Mouse (Mus musculus): ENCODE results near the gene Serpina3f.
"Not testable (repeated sequence)": the region's sequence is repeated elsewhere in the genome, so short reads cannot be mapped to it uniquely, and the experiment has no call there.

Serpina3f gene

DNA sequence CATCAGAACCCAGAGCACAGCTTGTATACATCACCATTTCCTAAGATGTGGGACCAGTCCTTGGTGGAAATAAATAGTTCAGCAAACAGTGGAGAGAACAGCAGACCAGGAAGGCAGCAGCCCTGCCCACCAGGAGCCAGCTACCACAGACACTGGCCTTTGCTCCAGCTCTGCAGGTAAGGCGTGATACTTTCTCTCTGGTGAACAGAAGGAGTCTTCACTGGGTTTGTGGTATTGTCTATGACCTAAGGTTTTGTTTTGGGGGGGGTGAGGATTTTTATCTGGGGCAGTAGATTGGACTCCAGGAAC lies at the start of gene Serpina3f:
Serpina3f (plus strand) TSS at position 100 of the 309 bp plus-strand sequence.
- DNase-seq = no peak

DNA sequence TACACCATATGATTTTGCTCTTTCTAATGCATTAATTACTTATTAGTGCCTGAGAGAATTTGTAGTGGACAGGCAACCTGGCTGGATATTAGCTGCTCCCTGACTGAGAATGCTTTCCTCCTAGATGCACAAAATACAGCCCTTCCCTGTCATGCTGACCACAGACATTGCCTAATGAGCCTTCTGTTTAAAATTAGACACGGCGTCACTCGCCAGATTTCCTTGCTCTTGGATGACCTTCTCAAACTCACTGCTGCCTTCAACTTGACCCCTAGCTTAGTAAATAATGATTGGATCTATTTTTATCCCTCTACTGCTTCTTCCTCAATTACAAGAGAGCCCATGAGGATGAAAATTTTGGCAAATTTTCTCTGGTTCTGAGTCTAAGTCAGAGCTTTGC lies 39.6 kb upstream of the Serpina3f start:
- no peak for DNase-seq

DNA sequence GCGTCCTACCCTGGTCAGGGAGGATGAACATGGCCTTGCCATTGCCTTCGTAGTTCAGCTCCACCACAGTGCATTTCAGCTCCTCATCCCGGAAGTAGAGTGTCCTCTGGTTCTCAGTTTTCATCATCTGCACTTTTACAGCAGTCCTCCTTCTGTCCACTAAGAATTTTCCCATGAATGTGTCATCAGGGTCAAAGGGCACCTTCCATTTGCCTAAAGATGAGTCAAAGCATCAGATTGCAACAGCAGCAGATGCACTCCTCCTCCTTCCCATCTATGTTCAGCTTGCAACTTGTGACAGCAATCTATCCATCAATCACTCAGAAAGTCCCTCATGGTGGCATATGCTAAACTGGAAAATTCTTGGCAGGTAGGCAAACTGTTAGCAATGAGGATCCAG lies 38.7 kb upstream of the Serpina3f start:
- DNase-seq = no peak

DNA sequence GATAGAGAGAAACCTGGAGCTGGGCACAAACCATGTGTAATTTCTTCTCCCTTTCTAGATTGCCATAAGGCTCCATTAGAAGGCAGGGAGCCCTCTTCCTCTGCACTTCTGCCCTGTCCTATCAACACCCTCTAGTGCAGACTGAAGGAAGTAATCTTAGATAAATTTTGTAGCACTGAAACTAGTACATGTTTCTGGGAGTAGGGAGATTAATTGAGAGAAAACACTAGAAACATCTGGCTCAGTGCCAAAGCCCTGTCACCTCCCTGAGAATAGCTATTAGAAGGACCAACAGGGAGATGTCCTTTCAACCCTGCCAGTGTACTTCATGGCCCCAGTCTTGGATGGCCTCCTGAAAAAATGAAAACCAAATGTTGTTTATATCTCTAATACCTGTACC lies 35.8 kb upstream of the Serpina3f start:
- DNase-seq = no peak

DNA sequence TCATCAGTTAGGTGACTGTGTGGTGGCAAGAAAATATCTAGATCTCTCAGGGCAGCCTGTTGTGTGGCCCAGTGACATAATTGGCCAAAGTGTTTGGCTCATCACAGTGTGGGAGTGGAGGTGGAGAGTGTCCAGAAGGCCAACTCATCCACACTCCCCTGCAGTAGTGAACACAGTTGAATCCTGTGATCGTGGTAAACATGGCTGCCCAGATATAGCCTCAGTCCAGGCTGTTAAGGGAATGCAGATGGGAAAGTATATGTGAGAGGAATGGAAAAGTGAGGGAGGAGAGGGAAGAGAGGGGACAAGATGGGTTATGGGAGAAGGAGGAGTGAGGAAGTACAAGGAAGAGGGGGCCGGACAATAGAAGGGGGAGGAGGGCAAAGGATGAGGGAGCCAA lies 35.4 kb upstream of the Serpina3f start:
- DNase-seq = no peak

DNA sequence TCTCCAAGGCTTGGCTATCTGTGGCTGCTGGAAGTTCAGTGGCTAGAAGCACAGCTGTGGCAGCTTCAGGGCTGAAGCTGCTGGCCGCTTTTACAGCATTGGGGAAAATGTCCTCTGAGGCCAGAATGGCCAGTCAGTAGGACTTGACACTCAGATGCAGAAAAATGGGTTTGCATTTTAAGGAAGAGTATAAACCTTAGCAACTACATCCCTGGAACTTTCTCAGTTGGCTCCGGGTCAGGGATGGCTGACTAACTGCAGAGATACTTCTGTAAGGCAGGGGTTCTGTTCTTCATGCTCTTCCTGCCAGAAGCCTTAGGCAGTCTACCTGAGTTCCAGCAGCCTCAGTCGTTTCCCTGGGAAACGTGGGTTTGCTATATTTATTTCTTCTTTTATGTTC lies 29.3 kb upstream of the Serpina3f start:
- DNase-seq = no peak

DNA sequence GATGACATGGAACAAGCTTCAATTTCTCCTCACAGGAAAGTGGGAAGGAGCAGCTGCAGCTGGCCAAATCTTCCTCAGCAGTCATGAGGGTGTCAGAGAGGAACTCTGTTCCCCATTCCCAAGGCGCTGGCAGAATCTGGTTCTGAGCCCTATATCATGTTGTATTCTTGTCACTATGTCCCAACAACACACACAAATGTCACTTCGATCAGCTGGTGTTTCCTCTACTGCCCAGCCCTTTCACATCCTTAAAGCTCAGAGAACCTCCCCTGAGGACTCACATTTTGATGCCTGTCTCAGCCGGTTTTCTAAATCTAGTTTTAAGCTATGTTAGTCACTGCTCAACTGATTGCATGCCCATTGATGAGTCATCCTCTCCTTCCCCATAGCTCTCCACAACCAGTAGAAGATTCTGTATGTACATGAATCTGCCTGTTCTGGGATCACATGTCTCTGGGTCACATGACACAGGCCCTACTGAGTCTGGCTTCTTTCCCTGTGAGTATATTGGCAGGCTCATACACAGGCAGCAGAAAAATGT lies 28.2 kb upstream of the Serpina3f start:
- no peak for DNase-seq

DNA sequence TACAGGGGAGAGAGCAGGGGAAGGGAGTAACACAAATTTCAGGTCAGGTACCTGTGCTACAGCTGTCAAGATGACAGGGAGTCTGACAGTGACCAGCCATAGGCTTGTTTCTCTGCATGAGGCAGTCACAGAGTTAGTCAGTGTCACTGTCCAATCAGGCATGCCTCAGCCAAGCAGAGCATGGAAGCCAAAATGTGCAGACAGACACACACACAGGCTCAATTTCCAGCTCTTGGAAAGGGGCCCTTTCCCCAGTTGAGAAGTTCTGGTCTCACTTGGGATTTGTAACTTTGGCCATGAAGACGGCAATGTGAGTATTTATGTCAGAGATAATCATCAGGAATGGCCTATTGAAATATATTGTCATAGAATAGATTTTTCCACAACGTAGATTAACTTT lies 25.1 kb upstream of the Serpina3f start:
- DNase-seq = no peak

DNA sequence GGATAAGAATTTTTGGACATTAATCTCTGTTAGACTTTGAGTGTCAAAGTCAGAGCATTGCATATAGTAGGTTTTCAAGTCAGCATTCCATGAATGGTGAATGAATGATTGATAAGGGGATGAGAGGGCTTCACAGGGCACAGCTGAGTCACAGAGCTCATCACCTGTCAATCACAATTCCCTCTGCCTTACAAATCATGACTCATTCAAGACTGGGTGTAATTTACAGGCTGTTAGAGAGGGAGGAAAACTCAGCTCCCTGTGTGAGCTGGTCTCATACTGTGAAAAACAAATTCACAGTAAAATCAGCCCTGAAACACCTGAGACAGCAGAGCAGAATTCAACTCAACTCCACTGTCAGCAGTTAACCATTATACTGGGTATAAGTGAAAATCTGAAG lies 23.5 kb upstream of the Serpina3f start:
- DNase-seq = no peak

DNA sequence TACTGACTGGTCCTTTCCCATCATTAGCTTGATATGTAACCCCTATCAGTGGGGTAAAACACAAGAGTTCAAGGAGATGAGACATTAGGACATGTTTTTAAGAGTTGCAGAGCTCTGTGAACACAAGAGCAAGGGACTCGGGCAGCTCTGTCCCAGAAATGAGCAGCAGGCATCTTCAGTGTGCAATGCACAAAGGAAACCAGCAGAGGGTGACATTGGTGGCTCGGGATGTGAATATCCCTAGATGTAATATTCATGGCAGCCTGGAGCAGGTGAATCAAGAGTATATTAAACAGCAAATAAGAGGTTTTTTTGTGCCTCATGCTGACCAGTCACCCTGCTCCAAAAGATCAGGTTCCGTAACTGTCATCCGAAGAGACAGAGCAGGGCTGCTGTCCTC lies 5.2 kb upstream of the Serpina3f start:
- no peak for DNase-seq

DNA sequence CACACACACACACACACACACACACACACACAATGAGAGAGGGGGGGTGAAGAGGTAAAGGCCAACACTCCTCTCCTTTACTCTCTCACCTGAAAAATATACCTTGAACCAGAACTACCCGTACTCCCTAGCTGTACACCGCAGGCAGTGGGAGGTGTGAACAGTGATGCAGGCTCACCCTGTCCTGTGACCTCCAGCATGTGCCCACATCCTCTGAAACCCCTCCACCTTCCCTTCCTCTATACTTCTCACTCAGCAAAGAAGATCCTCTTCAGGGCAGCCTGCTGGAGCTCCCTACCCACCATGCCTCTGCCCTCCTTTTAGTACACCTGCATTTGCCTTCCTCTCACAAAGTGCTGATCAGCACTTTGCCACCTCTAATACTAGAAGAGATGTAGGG lies 4.5 kb upstream of the Serpina3f start:
- no peak for DNase-seq

DNA sequence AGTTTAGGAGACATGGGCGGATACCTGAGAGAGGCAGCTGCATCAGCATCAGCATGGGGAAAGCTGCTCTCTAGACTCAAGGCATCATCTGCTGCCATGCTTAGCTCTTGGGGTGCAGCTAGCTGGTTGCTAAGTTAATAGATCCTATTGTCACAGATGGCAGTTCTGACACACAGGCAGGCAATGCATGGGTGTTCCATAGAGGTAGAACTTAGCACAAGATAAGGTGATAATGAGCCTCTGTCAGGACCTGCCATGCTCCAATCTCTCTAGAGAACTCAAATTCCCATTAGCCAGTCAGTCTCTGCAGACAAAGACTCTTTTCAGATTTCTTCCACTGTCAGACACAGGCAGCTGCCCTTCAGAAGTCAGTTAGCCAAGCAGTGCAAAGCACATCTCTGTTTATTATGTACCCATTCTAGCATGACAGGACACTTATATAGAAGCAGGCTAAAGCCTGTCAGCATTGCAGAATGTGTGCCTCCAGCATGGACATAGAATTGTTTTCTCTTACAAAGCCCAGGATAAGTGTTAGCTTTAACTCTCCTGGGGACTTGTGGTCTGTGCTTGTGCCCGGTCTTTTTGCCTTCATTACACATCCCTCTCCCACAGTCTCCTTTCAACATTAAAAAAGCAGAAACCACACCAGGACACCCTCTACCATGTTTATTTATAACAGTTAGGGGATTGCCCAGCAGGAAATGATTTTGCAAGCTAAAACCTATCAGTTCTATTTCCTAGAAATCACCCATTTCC lies 477 bp upstream of the Serpina3f start:
- no peak for DNase-seq

DNA sequence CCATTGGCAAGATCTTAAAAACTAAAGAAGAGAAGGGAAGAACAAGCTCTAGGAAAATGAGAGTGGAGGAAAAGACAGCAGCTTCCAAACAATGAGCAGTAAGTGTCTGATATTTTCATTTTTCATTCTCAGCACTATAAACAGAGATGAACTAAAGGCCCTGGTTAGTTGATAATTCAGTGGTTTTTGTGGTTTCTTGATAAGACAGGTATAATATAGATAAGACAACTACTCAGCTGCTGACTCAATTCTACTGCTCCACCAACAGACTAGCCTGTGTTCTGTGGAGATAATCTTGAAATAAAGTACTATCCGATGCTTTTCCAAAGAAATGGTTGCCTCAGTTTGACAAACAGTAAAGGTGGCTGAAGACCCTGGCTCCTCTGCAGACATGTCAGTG lies 905 bp downstream of the Serpina3f start:
- no peak for DNase-seq

DNA sequence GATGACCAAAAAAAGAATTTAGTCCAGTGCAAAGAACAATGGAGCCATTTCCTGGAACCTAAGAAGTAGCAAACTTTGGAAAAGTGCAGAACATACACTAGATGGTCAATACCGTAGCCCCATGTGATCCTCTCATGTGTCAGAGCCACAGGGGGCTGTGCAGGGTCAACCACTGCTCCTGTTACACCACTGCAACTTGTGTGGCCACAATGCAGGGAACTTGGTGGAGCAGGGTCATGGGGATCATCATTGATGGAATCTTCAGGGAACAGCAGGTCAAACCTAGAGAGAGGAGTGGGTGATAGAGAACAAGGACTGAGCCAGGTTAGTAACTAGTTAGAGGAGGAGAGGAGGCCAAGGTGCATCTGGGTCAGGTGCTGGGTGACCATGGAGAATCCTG lies 7.3 kb downstream of the Serpina3f start:
- no peak for DNase-seq

DNA sequence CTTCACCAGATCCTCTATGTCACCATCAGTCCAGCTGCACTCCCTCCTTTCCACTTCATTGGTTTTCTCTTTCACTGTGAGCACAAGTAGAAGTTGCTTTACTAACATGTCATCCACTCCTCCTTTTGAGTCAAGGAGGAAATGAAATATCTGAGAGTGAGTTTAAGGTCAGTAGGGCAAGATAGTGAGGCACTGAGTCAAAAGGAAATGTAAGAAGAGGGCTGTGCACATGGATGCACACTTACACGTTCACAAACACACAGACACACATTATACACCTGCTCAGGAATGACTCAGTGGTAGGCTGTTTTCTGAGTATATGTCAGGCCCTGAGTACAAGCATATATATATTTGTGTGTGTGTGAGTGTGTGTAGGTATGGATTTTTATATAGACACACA lies 9.3 kb downstream of the Serpina3f start:
- no peak for DNase-seq

DNA sequence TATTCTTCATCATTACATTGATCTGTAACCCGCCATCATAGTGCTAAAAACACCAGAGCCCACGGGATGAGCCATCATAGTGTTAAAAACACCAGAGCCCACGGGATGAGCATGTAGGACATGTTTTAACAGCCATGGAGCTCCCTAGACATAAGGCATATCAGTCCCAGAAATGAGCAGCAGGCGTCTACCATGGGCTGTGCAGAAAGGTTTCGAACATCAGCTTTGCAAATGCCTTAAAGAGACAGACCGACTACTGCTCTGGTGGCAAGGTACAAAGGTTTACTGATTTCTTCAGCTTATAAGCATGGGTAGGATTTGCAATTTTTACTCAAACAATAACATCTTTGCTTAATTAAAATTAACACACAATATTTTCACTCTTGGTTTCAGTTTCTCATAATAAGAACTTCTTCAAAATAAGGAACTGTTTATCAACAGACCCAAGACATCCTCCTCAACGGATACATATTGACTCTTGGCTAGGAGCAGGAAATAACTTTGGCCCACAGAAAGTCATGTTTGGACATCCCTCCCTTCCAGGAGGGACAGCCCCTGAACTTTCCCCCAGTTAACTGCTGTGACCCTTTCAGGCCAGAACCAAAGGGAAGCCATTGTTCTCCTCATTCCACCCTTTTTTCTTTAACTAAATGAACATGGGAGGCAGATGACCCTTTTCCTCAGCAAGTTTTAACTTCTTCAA lies 10.4 kb downstream of the Serpina3f start:
- DNase-seq = no peak

DNA sequence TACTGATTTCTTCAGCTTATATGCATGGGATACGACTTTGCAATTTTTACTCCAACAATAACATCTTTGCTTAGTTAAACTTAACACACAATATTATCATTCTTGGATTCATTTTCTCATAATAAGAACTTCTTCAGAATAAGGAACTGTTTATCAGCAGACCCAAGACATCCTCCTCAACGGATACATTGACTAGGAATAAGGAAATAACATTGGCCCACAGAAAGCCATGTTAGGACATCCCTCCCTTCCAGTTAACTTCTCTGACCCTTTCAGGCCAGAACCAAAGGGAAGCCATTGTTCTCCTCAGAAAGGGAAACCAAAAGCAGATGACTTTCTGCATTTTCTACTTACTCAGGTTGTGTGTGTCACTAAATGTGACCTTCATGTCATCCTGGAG lies 16.4 kb downstream of the Serpina3f start:
- DNase-seq = no peak

DNA sequence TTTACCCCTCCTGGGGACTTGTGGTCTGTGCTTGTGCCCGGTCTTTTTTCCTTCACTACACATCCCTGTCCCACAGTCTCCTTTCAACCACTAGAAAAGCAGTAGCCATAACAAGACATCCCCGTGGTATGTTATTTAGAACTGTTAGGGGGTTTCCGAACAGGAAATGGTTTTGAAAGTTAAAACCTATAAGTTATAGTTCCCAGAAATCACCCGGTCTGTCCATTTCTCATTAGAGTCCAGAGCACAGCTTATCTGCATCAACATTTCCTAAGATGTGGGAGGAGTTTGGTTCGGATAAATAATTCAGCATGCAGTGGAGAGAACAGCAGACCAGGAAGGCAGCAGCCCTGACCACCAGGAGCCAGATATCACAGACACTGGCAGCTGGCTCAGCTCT lies 21.6 kb downstream of the Serpina3f start, which contains the start of gene Serpina3g:
Serpina3g (plus strand) TSS at position 331 of the 400 bp plus-strand sequence.
- DNase-seq = no peak

DNA sequence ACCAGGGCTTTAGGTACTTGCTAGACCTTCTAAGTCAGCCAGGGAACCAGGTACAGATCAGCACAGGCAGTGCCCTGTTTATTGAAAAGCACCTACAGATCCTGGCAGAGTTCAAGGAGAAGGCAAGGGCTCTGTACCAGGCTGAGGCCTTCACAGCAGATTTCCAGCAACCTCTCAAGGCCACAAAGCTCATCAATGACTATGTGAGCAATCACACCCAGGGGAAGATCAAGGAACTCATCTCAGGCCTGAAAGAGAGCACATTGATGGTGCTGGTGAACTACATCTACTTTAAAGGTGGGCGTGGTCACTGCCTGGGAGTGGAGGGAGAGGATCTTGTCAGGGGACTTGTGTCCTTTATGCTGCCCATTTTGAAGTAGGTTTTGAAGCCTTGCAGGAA lies 23.7 kb downstream of the Serpina3f start:
- not testable (repeated sequence) for DNase-seq

DNA sequence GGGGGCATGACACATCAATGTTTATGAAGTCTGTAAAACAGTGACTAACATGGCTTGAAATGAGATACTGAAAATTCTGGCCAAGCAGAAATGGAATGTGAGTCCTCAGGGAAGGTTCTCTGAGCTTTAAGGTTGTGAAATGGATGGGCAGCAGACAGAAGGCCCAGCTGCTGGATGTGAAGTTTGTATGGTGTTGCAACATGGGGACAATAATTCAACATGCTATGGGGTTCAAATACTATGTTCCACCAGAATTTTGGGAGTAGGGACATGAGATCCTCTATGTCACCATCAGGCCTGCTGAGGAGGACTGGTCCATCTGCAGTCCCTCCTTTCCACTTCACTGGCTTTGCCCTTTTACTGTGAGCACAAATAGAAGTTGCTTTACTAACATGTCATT lies 29.0 kb downstream of the Serpina3f start:
- no peak for DNase-seq

DNA sequence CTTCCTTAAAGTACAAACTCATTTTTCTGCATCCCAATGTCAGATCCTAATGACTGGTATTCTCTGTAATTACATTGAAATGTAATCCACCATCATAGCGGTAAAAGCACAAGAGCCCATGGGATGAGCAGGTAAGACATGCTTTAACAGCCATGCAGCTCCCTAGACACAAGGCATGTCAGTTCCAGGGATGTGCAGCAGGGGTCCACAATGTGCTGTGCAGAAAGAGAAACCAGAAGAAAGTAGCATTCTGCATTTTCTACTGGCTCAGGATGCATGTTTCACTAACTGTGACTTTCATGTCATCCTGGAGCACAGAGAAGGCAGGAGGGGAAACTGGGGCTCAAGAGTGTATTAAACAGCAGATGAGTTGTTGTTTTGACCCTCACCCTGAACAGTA lies 30.7 kb downstream of the Serpina3f start:
- DNase-seq = no peak

DNA sequence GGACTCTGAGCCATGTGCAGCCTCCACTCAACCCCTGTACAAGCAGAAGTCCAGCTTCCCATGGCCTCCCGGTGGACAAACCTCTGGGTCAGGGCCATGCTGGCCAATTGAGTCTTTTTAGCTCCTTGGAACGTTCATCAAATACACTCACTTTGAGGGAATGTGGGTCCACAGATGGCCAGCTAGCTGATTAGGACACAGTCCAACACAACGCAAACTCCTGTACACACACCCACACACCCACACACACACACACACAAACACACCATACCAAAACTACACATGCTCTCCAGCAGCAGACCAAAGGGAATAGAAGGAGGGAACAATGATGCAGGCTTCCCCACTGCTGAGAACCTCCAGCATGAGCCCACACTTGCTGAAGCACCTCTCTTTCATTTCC lies 31.3 kb downstream of the Serpina3f start:
- no peak for DNase-seq

DNA sequence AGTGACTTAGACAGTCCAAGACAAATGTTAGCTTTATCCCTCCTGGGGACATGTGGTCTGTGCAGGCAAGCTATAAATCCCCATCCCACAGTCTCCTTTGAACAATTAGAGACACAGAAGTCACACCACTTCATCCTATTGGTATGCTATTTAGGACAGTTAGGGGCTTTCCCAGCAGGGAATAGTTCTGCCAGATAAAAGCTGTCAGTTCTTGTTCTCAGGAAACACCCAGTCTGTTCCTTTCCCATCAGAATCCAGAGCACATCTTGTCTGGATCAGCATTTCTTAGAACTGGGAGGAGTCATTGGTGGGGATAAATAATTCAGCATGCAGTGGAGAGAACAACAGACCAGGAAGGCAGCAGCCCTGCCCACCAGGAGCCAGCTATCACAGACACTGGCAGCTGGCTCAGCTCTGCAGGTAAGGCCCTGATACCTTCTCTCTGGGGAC lies 33.2 kb downstream of the Serpina3f start:
- no peak for DNase-seq

DNA sequence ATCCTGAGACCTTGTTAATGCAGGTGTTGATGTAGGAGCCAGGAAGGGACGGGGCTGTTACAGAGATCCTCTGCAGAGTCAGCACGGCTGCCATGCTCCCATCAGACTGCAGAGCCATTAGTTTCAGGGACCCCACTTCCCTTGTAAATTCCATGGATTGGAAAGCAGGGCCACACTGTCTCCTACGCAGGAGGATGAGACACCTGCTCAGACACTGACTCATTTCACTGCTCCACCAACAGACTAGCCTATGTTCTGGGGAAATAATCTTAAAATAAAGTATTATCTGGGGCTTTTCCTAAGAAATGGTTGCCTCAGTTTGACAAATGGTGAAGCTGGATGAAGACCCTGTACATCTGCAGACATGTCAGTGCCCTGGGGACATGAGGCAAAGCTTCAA lies 33.9 kb downstream of the Serpina3f start:
- DNase-seq = no peak

DNA sequence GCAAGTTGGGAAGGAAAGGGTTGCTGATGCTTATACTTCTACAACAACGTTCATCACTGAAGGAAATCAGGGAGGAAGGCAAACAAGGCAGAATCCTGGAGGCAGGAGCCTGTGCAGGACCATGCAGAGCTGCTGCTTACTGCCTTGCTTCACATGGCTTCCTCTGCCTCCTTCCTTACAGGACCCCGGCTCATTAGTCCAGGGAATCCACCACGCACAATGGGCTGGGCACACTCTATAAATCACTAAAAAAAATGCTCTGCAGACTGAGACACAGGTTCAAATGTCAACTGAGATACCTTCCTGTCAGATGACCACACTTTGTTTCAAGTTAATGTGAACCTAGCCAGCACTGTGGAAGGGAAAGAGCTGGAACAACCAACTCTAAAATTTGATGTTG lies 46.7 kb downstream of the Serpina3f start:
- DNase-seq = no peak

All from cerebellum, adult 9-11 months (tissue).